Mouse (Mus musculus): ENCODE results near the gene Mapkapk2. TPM values are rescaled to one million over a fixed set of nuclear protein-coding genes. Genes with fewer than 3 reads are reported as not detected.

Mapkapk2 gene
- polyA plus RNA-seq, 1 experiment from 2014 or later: 35.9 TPM

DNA sequence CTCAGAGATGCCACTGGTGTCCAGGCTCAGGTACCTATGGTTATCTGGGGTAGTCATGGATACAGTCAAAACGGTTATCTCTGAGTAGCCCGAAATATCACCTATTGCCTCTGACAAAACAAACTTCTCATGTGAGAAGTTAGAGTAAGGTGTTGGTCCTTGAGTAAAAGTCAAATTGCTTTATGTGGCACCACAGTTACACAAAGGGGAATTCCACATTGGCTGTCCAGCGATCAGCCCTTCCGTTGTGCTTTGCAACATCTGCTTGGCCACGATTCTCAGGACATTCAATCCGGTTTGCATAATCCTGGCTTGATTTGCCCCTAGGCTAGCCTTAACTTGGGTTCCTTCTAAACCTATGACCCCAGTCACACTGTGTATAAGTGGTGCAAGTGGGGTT, 82.3 kb downstream of the Mapkapk2 start:
- whole genome bisulfite sequencing: 85% methylated on average over 6 of the region's 6 CpGs
- no peaks in the 10 kb centered on the region for H3K9me3 ChIP-seq (ENCODE audit: control insufficient read depth)
- no peak overlapping the region for H3K9ac ChIP-seq (ENCODE audit: low read depth, low read length)
- H3K4me3 ChIP-seq (ENCODE audit: low read depth, low read length): no peak overlapping the region
- H3K36me3 ChIP-seq (ENCODE audit: control insufficient read depth, insufficient read depth): no peaks in the 10 kb centered on the region
- ATAC-seq: no peak
- H3K27me3 ChIP-seq (replicated peaks; ENCODE audit: control insufficient read depth, insufficient read depth, low read length): no peaks in the 10 kb centered on the region
- H3K27ac ChIP-seq (ENCODE audit: low read depth, low read length): no peak overlapping the region
- TF ChIP-seq CTCF (IDR thresholded peaks at IDR 0.05; ENCODE audit: low read depth): no peak
- H3K4me1 ChIP-seq (replicated peaks; ENCODE audit: control insufficient read depth, insufficient read depth, low read length): no peaks in the 10 kb centered on the region
- H3K4me2 ChIP-seq (replicated peaks; ENCODE audit: low read depth): no peak overlapping the region

DNA sequence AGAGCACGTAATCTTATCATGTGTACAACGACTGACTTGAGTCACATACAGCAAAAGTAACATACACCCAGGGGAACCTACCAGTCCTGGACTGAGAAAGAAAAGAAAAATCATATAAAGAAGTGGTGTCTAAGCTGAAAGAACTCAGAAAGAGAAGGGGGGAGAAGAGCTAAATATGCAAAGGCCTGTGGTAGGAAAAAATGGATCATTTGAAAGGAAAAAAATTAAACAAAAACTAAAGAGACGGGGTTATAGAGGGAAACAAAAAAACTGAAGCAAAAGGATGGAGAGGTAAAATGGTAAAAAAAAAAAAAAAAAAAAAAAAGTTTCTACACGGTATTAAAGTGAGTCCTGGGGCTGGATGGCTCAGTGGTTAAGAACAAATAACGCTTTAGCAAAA, 83.7 kb downstream of the Mapkapk2 start:
- no peak overlapping the region for H3K4me3 ChIP-seq (ENCODE audit: low read depth, low read length)
- TF ChIP-seq CTCF (IDR thresholded peaks at IDR 0.05; ENCODE audit: low read depth): no peak
- no peak overlapping the region for H3K27ac ChIP-seq (ENCODE audit: low read depth, low read length)
- no peaks in the 10 kb centered on the region for H3K4me1 ChIP-seq (replicated peaks; ENCODE audit: control insufficient read depth, insufficient read depth, low read length)
- no peaks in the 10 kb centered on the region for H3K9me3 ChIP-seq (ENCODE audit: control insufficient read depth)
- no peak overlapping the region for H3K4me2 ChIP-seq (replicated peaks; ENCODE audit: low read depth)
- no peaks in the 10 kb centered on the region for H3K36me3 ChIP-seq (ENCODE audit: control insufficient read depth, insufficient read depth)
- no peaks in the 10 kb centered on the region for H3K27me3 ChIP-seq (replicated peaks; ENCODE audit: control insufficient read depth, insufficient read depth, low read length)
- 91% methylated on average over 5 of the region's 5 CpGs for WGBS
- no peak overlapping the region for H3K9ac ChIP-seq (ENCODE audit: low read depth, low read length)
- ATAC-seq: no peak

DNA sequence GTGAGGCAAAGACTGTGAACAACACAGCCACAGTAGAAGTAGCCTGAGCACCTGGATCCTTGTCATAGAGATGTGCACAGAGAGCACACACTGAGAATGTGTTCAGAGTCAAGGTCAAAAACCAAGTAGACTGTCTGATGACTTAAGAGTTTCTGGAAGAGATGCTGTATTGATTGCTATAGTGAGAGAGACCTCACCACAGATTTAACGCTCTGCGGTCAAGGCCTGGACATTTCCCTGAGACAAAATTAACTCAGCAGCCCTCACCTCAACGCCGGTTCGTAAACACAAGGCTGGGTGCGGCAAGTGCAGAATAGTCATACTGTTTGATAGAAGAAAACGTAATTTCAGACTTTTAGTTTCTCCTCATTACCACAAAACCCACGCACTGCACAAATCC, 85.1 kb downstream of the Mapkapk2 start:
- Histone ChIP-seq H3K4me2 (replicated peaks; ENCODE audit: low read depth) (no peak overlapping the region), H3K9me3 (ENCODE audit: control insufficient read depth) (no peaks in the 10 kb centered on the region), H3K27me3 (replicated peaks; ENCODE audit: control insufficient read depth, insufficient read depth, low read length) (no peaks in the 10 kb centered on the region), H3K9ac (ENCODE audit: low read depth, low read length) (no peak overlapping the region), H3K4me1 (replicated peaks; ENCODE audit: control insufficient read depth, insufficient read depth, low read length) (no peaks in the 10 kb centered on the region), H3K27ac (ENCODE audit: low read depth, low read length) (no peak overlapping the region), H3K36me3 (ENCODE audit: control insufficient read depth, insufficient read depth) (no peaks in the 10 kb centered on the region), H3K4me3 (ENCODE audit: low read depth, low read length) (no peak overlapping the region)
- WGBS: 81% methylated on average over 8 of the region's 8 CpGs
- TF ChIP-seq CTCF (IDR thresholded peaks at IDR 0.05; ENCODE audit: low read depth): no peak
- no peak for ATAC-seq

DNA sequence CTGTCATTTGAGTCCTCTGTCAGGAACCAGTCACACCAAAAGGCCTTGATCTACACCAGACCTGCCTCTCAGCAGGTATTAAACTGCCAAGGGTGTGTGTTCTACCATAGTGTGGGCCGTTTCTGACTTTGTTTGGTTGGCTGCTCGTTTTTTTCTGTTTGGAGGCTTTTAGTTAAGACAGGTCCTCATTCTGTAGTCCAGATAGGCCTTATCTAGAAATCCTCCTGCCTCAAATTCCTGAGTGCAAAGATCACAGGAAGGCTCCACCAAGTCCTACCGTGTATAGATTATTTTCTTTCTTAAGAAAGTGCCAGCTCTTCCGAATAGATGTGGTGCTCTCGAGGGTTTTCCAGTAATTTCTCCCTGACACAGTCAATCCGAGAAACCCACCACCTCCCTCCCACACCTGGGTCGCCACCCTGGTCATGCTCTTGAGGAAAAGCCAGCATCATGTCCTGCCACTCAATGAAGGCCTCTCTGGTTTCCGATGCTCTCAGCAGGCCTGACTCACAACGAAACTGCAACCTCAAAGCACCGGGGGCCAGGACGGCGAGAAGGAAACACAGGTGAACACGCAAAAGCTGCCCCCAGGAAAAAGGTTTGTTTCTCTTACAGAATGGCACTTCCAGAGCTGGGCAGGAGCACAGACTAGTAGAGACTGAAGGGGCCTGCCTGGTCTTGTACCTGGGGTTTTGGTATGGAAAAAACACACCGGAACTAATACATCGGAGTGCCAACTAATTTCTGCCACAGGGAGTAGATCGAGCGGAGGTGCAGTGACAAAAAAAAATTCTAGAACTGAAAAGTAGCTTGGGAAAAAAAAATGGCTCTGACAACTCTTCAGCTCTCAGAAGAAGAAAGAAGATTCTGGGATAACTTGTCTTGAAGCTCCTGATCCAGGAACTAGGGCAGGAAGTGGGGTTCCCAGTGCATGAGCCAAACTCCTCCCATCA, 87.1 kb downstream of the Mapkapk2 start:
- ATAC-seq: no peak
- WGBS: 64% methylated on average over 17 of the region's 17 CpGs
- no peak for TF ChIP-seq CTCF (IDR thresholded peaks at IDR 0.05; ENCODE audit: low read depth)

DNA sequence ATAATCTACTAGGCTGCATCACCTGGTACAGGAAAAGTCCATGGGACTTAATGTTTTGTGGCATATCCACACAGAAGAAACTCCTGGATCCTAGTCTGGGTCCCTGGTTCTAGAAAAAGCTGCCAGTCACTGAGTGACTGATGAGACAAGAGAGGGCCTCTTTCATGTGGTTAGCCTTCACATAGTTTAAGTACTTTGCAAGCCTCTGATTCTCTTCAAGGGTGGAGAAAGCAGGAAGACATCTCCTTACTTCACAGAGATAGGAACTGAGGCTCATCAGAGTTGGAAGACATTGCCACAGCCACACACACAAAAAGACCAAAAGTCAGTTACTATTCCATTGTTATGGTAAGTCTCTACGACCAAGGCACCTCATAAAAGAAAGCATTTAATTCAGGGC, 91.6 kb downstream of the Mapkapk2 start:
- WGBS: 69% methylated on average over 1 of the region's 1 CpGs
- no peak for ATAC-seq
- H3K36me3 ChIP-seq (ENCODE audit: control insufficient read depth, insufficient read depth): no peaks in the 10 kb centered on the region
- H3K4me3 ChIP-seq (ENCODE audit: low read depth, low read length): no peak overlapping the region
- no peaks in the 10 kb centered on the region for H3K4me1 ChIP-seq (replicated peaks; ENCODE audit: control insufficient read depth, insufficient read depth, low read length)
- no peaks in the 10 kb centered on the region for H3K9me3 ChIP-seq (ENCODE audit: control insufficient read depth)
- TF ChIP-seq CTCF (IDR thresholded peaks at IDR 0.05; ENCODE audit: low read depth): no peak
- no peak overlapping the region for H3K27ac ChIP-seq (ENCODE audit: low read depth, low read length)
- no peak overlapping the region for H3K4me2 ChIP-seq (replicated peaks; ENCODE audit: low read depth)
- H3K27me3 ChIP-seq (replicated peaks; ENCODE audit: control insufficient read depth, insufficient read depth, low read length): no peaks in the 10 kb centered on the region
- H3K9ac ChIP-seq (ENCODE audit: low read depth, low read length): no peak overlapping the region

More for the DNA sequence above, 87.1 kb downstream of the Mapkapk2 start:
- no peaks in the 10 kb centered on the region for H3K9me3 ChIP-seq (ENCODE audit: control insufficient read depth)
- H3K4me1 ChIP-seq (replicated peaks; ENCODE audit: control insufficient read depth, insufficient read depth, low read length): no peaks in the 10 kb centered on the region
- no peak overlapping the region for H3K4me2 ChIP-seq (replicated peaks; ENCODE audit: low read depth)
- no peaks in the 10 kb centered on the region for H3K27me3 ChIP-seq (replicated peaks; ENCODE audit: control insufficient read depth, insufficient read depth, low read length)
- no peak overlapping the region for H3K27ac ChIP-seq (ENCODE audit: low read depth, low read length)
- no peak overlapping the region for H3K4me3 ChIP-seq (ENCODE audit: low read depth, low read length)
- no peaks in the 10 kb centered on the region for H3K36me3 ChIP-seq (ENCODE audit: control insufficient read depth, insufficient read depth)
- H3K9ac ChIP-seq (ENCODE audit: low read depth, low read length): no peak overlapping the region

Other genes with a start within 250 kb of the Mapkapk2 start
- 0.52 and 2.0 TPM in 2 replicates for gene Fcmr, start 232.2 kb downstream of the Mapkapk2 start, polyA plus RNA-seq (2015; fragmentation: Nextera tagmentation; extraction: Ambion mirVana)
- gene Il24, start 210.4 kb downstream of the Mapkapk2 start, polyA plus RNA-seq (2015; fragmentation: Nextera tagmentation; extraction: Ambion mirVana): not detected in 2 replicates
- not detected in 2 replicates for gene Il20, start 186.4 kb downstream of the Mapkapk2 start, polyA plus RNA-seq (2015; fragmentation: Nextera tagmentation; extraction: Ambion mirVana)
- gene Il19, start 157.7 kb downstream of the Mapkapk2 start, polyA plus RNA-seq (2015; fragmentation: Nextera tagmentation; extraction: Ambion mirVana): not detected in 2 replicates
- gene Il10, start 78.0 kb downstream of the Mapkapk2 start, polyA plus RNA-seq (2015; fragmentation: Nextera tagmentation; extraction: Ambion mirVana): not detected in 2 replicates
- 0.54 and 0.80 TPM in 2 replicates for gene Dyrk3, start 40.5 kb upstream of the Mapkapk2 start, polyA plus RNA-seq (2015; fragmentation: Nextera tagmentation; extraction: Ambion mirVana)
- gene Eif2d, start 55.4 kb upstream of the Mapkapk2 start, polyA plus RNA-seq (2015; fragmentation: Nextera tagmentation; extraction: Ambion mirVana): 26.4 and 27.1 TPM in 2 replicates
- gene Rassf5, start 147.4 kb upstream of the Mapkapk2 start, polyA plus RNA-seq (2015; fragmentation: Nextera tagmentation; extraction: Ambion mirVana): 5.8 and 6.4 TPM in 2 replicates
- 8.3 and 10.3 TPM in 2 replicates for gene Ikbke, start 181.8 kb upstream of the Mapkapk2 start, polyA plus RNA-seq (2015; fragmentation: Nextera tagmentation; extraction: Ambion mirVana)

Measured in intestine, postnatal 0 days (tissue).